Mouse (Mus musculus) stomach, embryonic 16.5 days (tissue): ENCODE data around the gene Btbd35f21. TPM values are rescaled to one million over a fixed set of nuclear protein-coding genes. Genes with fewer than 3 reads are reported as not detected.
"Not testable (repeated sequence)": the region's sequence is repeated elsewhere in the genome, so short reads cannot be mapped to it uniquely, and the experiment has no call there.

ENCODE experiments used
- ATAC-seq: fragments of 200-750 bp; cut with Nextera tagmentation; 2 replicates; pipeline ENCODE4 v1.8.0; 2017; ENCODE audit warnings: moderate number of reproducible peaks, moderate TSS enrichment; ENCODE audit not compliant: insufficient read depth, low FRiP score
- H3K27ac ChIP-seq: fragments of 300-500 bp; sonication (generic); 2 replicates; pipeline ENCODE4 v1.5.1; 2014; ENCODE audit warnings: low read length
- H3K27me3 ChIP-seq: fragments of 300-500 bp; sonication (generic); 2 replicates; pipeline ENCODE4 v1.6.1; 2014; ENCODE audit warnings: low read length, control low read depth, mixed read lengths; ENCODE audit not compliant: control insufficient read depth, insufficient read depth
- H3K36me3 ChIP-seq: fragments of 300-500 bp; sonication (generic); 2 replicates; pipeline ENCODE4 v1.6.1; 2014; ENCODE audit warnings: low read length; ENCODE audit not compliant: control insufficient read depth, insufficient read depth
- H3K4me1 ChIP-seq: fragments of 300-500 bp; sonication (generic); 2 replicates; pipeline ENCODE4 v1.6.1; 2014; ENCODE audit warnings: low read length, control low read depth, mixed read lengths; ENCODE audit not compliant: control insufficient read depth, insufficient read depth
- H3K4me2 ChIP-seq: fragments of 300-500 bp; sonication (generic); 2 replicates; pipeline ENCODE4 v1.6.1; 2014; ENCODE audit warnings: low read depth, low read length, mixed read lengths
- H3K4me3 ChIP-seq: fragments of 300-500 bp; sonication (generic); replicated peaks from 2 replicates; pipeline ENCODE4 v1.5.1; 2014; ENCODE audit warnings: mild to moderate bottlenecking, low read length
- H3K9ac ChIP-seq: fragments of 300-500 bp; sonication (generic); 2 replicates; pipeline ENCODE4 v1.6.1; 2014; ENCODE audit warnings: low read length
- H3K9me3 ChIP-seq: fragments of 300-500 bp; sonication (generic); replicated peaks from 2 replicates; pipeline ENCODE4 v1.6.1; 2016; ENCODE audit warnings: low read length, control low read depth; ENCODE audit not compliant: control insufficient read depth
- WGBS: fragments of 180-500 bp; shearing (Covaris S2); extraction: QIAGEN DNeasy Blood & Tissue Kit; methylation state at CpG from one replicate; pipeline ENCODE4 v1.1.7; 2014; 5-methylcytosine and 5-hydroxymethylcytosine counted together
- polyA plus RNA-seq: library from polyadenylated mRNA; unstranded; fragments of >200 nt; fragmentation: Nextera tagmentation; extraction: Ambion mirVana; gene quantifications from 2 replicates; pipeline ENCODE4 v1.2.1, GENCODE M21; 2015

Btbd35f21 gene
- not detected in 2 replicates for polyA plus RNA-seq

DNA sequence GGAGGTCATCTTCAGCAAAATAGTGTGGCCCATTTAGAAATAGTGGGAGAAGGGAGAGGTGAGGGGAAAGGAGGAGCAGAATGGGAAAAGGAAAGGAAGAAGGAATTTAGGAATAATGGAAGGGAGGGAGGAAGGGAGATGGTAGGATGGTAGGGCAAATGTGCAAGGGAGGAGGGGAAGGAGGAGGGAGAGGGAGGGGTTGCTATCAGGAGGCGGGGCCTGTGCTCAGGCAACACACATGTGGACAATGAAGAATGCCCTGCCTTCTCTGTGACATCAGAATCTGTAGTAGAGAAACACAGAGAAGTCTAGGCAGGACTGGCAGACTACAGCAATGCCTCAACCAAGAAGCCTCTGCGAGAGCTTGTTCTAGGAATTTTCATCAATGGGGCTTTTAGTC lies at the start of gene Btbd35f21:
Gene Btbd35f21, plus strand, starts transcription at position 301 of the 400 bp plus-strand sequence.
- H3K27ac ChIP-seq: not testable (repeated sequence)
- no CpG with 5 or more reads among the region's 2 CpGs for WGBS

More for the DNA sequence above, at the start of gene Btbd35f21:
- not testable (repeated sequence) for H3K4me2 ChIP-seq, H3K36me3 ChIP-seq, H3K27me3 ChIP-seq, H3K9me3 ChIP-seq, H3K4me1 ChIP-seq, H3K4me3 ChIP-seq, ATAC-seq, H3K9ac ChIP-seq

Other genes with a start within 250 kb of the Btbd35f21 start
- not detected in 2 replicates for gene Btbd35f1, start 166.1 kb upstream of the Btbd35f21 start, polyA plus RNA-seq
- gene Gm5926, start 75.4 kb upstream of the Btbd35f21 start, polyA plus RNA-seq: not detected in 2 replicates
- not detected in 2 replicates for gene Btbd35f30, start 168.5 kb downstream of the Btbd35f21 start, polyA plus RNA-seq
- not detected in 2 replicates for gene Gm21789, start 215.7 kb downstream of the Btbd35f21 start, polyA plus RNA-seq
- gene Btbd35f5, start 247.8 kb downstream of the Btbd35f21 start, polyA plus RNA-seq: not detected in 2 replicates